Mouse (Mus musculus) frontal cortex, postnatal 25 days (tissue): ENCODE measurements around the gene Klhl21.
A peak's percentile ranks its signal among the peaks of the same experiment; 100 is the strongest.
"Not testable (repeated sequence)": the region's sequence is repeated elsewhere in the genome, so short reads cannot be mapped to it uniquely, and the experiment has no call there.

Experiments used
- DNase-seq, 2 experiments: peaks; one replicate each; pipeline ENCODE4 v3.0.0; 2022; ENCODE audit warnings: low spot score in 2 of 2

Klhl21 gene

DNA sequence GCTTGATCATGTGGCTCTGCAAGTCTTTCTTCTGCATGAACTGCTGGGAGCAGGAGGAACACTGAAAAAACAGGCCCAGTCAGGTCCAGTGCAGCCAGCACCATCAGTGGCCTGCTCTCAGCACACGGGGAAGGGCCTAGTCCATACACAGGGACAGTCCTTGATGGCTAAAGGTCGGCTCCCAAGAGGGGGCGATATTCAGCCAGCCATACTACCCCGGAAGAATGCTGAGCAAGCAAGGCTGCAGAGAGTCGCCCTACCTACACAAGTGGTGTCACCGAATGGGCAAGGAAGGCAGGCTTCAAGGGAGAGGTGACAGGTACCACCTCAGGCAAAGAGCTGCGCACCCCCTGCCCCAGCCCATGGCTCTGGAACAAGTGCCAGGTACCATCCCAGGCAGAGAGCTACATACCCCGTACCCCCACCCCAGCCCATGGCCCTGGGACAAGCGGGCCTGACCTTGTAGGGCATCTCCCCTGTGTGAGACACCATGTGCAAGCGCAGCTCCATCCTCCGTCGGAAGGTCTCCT, 13.0 kb downstream of the Klhl21 start:
- no peak for DNase-seq

- no peak for DNase-seq
Measured at GRCm38 (mm10) chr4:152022506-152022905, 13.9 kb downstream of the Klhl21 start.

DNA sequence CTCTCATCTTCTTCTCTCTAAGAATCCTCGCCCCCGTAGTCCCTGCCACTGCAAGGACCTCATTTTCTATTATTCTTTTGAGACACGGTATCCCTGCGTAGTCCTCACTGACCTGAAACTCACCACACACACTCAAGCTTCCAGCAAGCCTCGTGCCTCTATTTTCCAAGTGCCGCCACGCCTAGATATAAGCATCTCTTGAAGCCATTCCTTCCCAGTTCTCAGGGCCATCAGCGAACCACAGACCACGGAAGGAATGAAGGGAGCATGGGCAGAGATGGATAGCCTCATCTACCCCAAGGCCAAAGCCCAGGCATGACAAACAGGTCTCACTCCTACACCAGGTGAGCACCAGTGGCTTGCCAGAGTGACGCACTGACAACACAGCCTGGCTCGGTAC, 15.9 kb downstream of the Klhl21 start:
- DNase-seq, result no peak

DNA sequence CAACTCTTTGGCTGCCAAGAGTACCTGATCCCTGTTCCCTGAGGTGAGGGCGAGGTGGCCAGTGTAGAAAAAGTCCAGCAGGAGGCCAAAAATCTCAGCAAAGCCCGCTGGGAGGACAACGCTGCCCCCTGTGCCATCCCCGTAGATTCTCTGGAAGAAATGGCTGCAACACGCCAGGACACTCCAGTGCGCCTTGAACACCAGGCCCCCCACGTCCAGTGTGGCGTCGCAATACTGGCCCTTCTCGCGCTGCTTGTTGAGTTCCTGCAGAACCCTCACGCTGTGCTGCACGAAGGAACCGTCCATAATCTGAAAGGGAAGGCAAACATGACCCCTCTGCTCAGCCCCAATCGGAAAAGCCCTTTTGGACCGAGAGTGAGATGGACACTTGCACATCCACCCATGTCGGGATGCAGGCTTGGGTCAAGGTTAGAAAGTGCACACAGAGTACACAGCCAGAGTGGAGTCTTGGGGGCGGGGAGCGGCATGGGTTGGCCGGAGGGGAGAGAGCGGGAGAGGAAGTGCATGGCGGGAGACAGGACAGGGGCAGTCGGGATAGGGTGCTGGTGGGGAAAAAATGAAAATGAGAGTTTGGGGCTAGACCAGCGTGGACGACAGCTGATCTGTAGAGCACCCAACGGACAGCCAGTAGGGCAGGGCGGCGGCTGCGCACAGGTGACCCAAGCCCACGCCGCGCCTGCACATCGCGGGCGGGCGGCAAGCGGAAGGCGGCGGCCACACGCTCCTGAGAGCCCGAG, 18.3 kb downstream of the Klhl21 start:
- DNase-seq, result no peak

DNA sequence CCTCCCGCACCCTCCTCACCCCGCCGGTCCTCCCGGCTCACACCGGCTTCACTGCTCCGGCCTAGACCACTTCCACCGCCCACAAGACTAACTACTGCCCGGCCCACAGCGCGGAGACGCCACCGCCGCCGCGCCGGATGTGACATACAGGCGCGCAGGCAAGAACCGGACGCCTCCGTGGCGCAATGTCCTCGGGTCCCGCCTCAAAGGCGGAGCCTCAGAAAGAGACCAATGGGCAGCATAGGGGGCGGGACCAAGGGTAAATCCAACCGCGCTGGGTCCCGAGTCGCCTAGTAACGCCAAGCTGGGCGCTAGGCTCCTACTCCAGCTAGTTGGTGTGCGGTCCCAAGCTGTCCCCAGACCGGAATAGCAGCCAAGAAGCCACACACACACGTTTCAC, 18.9 kb downstream of the Klhl21 start, which contains the start of gene Zbtb48:
TSS of gene Zbtb48 (minus strand) at position 148 of the 400 bp plus-strand sequence.
- peak; percentile 93 to 94 for DNase-seq

DNA sequence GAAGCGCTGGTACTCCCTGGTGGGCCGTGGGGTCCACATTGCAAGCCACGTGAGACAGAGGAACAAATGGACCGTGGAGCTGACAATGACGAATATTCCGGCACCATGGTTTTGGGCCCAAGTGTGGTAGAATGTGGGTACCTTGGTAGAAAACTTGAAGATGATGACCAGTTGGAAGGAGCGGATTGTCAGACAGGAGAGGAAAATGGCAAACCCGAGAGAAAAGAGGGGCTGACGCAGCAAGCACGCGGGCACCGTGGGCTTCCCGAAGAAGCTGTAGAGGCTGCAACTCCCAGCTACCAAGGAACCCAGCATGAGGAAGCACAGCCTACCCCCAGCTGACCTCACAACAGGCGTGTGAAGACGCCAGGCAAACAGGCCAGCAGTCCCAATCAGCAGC, 19.9 kb downstream of the Klhl21 start:
- no peak for DNase-seq

- no peak for DNase-seq
Measured at GRCm38 (mm10) chr4:152029087-152029486, 20.5 kb downstream of the Klhl21 start.

DNA sequence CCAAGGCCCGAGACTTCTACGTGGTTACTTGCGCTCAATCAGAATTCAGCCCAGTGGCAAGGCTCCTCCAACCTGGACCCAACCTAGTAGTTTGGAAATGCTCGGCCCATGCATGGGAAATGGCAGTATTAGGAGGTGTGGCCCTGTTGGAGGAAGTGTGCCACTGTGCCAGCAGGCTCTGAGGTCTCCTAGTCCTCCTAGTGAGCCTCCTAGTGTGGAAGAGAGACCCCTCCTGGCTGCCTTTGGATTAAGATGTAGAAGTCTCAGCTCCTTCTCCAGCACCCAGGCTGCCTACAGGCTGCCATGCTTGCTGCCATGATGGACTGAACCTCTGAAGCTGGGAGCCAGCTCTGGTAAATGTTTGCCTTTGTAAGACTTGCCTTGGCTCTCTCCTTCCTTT, 21.4 kb downstream of the Klhl21 start:
- DNase-seq, result no peak

- DNase-seq, result no peak
Measured at GRCm38 (mm10) chr4:152032922-152033321, 24.3 kb downstream of the Klhl21 start.

GRCm38 (mm10) chr4:152036464-152036863, 27.9 kb downstream of the Klhl21 start:
- DNase-seq, result not testable (repeated sequence)

DNA sequence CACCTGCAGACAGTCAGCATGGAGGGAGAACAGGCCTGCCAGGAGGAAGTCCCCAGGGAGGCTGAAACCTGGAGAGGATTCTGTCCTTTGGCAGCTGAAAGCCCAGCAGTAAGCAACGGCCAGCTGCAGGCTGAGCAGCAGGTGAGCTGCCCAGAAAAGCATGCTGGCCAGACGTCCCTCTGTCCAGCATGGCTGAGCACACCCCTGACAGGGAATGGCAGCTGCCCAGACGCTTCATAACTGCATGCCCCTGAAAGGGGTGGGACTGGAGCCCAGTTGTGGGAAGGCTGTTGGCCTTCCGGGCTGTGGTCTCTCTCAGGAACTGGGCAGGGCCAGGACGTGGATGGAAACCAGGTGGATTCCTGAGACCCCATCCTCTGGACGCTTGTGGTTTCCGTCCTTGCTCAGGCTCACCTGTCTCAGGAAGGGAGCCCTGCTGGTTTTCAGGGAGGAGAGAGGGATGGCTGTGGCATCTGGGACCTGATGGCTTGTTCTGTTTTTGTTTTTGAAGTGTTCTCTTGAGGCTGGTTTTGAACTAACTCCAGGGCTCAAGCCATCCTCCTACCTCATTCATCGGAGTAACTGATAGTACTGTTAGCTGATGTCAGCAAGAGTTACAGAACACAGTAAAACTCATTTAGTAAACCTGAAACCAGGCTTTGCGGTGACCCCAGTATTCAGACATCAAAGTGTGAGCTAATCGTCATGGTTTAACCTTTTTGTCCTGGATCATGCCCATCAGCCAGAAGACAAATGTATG, 29.8 kb downstream of the Klhl21 start, which contains the start of gene Tas1r1:
TSS of gene Tas1r1 (minus strand) at position 344 of the 760 bp plus-strand sequence.
- no peak for DNase-seq

GRCm38 (mm10) chr4:152038985-152039830, 30.6 kb downstream of the Klhl21 start, which contains the start of gene Nol9:
Nol9 (plus strand) TSS chr4:152039321.
- peak; percentile 83 to 91 for DNase-seq

GRCm38 (mm10) chr4:152039831-152040310, 31.3 kb downstream of the Klhl21 start:
- DNase-seq, result no peak

DNA sequence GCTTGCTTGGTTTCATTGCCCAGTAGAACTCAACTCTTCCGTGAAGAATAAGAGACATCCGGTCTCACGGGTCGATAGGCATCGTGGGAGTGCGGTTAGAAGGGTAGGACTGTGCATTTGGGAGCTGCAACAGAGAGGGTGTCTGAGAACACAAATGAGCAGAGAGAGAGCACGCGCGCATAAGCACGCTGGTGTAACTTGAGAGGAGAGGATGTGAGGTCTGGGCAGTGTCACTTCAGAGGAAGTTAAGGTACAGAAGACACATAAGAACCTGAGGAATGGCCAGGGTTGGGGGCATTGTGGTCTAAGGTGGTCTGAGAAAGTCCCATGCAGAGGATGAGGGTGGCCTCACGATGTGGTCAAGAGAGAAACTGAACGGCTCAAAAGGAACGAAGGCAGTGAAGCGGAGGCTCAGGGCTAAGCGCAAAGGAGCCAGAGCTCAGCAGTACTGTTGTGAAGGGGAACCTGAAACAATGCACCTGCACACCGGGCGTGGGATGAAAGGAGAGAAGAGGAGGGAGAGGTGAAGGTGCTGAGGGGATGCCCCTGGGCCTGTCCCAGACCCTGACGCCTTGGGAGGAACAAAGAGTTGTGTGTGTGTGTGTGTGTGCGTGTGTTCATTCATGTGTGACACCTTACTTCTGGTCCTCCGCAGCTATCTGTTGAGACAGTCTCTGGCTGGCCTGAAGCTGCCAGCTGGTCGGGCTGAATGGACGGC, 33.5 kb downstream of the Klhl21 start:
- DNase-seq, result no peak

DNA sequence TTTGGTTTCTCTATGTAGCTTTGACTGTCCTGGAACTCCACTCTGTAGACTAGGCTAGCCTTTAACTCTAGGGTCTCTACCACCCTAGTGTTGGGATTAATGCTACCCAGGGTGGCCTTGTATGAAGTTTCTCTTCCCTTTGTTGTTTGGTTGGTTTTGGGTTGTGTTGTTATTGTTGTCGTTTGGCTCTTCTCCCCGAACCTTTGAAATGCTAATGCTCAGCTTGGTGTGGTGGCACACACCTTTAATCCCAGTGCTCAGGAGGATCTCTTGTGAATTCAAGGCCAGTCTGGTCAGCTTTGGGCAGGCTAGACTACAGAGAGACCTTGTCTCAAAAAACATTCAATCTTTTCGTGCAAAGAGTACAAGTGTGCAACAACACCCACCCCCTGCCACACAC, 34.6 kb downstream of the Klhl21 start:
- DNase-seq, result no peak

DNA sequence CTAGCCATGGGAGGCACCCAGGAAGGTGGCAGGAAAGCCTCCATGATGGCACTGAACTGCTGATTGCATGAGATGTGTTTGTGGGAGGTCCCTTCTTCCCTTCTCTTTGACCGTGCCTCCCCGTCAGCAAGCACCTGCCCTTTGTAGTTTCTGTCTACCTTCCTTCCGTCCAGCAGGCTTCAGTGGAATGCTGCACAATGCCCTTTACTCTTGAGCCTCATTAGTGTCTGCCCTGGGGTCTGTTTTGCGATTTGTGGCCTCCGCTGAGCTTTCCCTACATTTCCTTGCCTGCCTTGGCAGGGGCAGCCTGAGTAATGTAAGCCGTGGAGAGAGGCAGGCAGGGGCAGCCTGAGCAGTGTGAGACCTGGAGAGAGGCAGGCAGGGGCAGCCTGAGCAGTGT, 36.0 kb downstream of the Klhl21 start:
- DNase-seq, result no peak

DNA sequence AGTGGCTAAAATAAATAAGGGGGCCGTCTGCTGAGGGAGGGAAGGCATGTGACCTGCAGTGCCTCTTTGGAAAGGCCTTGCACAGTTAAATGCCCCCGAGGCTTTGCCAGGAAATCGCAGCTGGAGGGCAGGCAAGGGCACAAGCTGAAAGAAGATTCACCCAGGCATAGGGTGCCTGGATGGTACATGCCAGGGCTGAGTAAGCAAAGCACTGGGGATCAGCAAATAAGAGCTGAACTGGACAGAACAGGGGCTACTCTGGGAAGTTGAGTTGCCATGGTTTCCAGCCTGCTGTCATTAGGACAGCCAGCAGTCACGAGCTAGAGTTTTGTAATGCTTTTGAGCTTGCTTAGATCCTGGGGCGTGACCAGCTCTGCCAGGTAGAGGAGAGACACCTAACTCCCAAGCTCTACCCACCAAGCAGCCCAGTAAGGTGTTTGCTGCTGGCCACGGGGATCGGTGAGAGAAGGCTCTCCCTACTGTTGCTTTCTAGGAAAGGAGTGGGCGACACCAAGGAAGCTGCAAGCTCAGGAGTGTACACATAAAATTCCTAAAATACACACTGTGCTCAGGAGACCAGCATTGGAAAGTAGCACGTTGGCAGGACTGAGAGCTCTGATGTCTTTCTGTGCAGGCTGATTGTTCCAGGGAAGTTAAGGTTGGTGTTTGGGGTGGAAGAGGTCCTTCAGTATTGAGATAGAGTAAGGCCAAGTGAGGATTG, 53.9 kb downstream of the Klhl21 start:
- no peak for DNase-seq

DNA sequence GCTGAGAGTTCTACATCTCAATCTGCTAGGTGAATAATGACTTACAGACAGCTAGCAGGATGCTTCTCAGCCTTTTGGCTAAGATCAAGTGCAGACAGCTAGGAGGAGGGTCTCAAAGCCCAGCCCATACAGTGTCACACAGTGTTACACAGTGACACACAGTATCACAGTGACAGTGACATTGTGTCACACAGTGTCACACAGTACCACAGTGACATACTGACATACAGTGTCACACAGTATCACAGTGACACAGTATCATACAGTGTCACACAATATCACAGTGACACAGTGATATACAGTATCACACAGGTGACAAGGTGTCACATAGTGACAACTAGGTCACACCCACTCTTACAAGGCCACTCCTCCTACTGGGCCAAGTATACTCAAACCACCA, 58.7 kb downstream of the Klhl21 start:
- no peak for DNase-seq
